Mouse (Mus musculus): ENCODE data around the gene Ier2.
"Not testable (repeated sequence)": the region's sequence is repeated elsewhere in the genome, so short reads cannot be mapped to it uniquely, and the experiment has no call there.

Gene Ier2

DNA sequence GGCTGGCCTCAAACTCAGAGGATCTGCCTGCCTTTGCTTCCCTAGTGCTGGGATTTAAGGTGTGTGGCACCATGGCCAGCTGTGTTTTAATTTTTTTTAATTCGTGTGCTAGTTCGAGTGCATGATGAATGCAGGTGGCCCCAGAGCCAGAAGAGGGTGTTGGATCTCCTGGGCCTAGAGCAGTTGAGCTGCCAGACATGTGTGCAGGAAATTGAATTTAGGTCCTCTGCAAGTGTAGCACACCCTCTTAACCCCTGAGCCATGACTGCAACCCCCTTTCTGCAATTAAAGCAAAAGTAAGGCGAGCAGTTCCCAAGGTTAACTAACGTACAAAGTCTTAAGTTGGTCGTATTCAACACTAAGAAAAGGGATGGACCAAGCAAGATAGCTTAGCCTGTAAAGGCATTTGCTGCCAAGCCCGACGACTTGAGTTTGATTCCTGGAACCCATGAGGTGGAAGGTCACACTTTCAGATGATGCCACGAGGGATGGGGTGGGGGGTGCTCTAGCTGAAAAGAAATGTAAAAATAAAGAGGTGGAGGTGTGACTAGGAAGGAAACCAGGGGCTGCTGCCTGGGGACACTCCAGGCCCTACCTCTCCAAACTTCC lies 24.6 kb downstream of the Ier2 start:
- DNase-seq = no peak

DNA sequence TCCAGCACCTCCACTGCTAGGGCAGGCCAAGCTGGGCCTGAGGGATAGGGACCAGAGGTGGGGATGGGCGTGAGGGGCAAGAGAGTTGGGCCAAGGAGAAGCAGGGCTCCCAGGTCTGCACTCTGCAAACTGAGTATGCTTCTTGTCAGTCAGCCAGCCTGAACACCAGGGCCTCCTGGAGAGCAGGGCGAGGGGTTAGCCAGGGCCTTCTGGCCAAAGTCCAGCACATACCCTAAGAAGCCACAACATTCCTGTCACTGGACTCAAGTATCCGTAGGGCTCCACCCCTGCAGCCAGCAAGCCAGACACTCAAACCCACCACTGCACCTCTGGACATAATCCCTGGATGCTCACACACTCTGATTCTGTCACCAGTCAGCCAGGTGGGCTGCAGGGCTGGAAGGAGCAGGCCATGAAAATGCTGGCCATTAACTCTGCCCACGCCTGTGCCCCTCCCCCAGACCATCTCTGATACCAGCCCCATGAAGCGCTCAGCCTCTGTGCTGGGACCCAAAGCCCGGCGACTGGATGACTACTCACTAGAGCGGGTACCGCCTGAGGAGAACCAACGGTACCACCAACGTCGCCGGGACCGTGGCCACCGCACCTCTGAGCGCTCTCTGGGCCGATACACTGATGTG lies 26.5 kb downstream of the Ier2 start:
- DNase-seq = no peak

DNA sequence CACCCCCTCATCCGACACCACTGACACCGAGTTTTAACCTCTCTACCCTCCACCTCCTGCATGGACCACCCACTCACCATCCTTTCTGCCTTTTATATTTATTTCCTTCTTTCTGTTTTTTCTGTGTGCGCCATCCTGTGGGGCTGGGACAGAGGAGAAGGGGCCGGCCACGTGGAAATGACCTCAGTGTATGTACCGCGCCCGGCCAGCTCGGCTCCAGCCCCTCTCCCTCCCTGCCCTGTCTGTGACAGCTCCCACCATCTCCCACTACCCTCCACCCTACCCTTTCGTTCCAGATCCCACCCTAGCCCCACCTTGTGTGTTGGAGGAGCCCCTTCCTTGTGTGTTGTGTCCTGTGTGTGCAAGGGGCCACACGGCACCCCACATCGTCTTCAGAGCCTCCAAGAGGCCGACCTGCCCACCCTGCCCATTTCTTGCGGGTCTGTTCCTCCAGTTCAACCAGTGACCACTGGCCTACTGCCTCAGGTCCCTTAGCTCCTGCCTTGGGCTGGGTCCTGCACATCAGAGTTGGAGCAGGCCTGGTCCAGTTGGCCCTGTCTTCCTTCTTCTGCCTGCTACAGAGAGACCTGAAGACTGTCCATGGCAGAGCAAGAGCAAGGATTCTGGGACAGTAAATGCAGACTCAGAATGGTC lies 27.1 kb downstream of the Ier2 start:
- DNase-seq = no peak

DNA sequence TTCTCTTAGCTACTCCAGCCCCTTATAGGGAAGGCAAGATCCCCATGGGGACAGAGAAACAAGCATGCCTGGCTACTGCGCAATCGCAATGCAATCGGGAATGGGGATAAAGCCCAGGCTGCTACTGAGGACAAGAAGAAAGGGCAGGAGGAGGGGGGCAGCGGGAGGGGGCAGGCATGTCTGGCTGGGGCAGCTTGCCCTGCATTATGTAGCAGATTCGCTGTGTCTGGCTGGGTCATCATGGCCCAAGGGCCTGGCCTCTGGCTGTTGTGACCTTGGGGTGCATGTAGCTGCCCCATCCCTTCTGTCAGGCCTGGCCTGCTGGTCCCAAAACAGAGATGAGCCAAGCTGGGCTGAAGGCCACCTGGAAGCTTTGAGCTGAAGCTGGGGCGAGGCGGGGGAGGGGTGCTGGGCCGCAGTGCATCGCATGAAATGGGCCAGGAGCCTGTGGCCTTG lies 27.8 kb downstream of the Ier2 start:
- no peak for DNase-seq

DNA sequence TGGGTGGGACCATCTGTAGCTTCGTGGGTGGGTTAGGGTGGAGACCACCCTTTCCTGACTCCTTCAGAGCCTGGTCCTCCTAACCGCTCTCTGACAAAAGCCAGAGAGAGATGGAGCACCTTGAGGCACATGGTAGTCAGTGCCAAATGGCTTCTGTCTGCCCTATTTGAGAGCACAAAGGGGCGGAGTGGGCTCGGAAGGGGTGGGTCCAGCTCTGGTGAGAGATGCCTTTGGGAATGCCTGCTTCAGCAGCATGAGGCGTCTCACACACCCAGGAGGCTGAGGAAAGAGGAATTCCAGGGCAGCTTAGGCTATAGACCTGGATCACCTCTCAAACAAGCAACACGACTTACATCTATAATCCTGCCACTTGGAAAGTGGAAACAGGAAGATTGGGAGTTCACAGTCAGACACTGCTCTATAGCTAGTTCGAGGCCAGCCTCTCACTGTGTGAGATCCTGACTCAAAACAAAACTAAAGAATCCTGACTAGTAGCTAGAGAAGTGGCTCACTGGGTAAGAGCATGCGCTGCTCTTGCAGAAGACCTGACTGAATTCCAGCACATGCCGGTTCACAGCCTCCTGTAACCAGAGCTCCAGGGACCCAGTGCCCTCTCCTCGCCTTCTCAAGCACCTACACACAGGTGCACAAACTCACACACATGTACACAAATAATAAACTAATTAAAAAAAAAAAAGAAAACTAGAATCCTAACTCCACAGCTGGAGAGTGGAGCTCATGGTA lies 28.6 kb downstream of the Ier2 start:
- no peak for DNase-seq

DNA sequence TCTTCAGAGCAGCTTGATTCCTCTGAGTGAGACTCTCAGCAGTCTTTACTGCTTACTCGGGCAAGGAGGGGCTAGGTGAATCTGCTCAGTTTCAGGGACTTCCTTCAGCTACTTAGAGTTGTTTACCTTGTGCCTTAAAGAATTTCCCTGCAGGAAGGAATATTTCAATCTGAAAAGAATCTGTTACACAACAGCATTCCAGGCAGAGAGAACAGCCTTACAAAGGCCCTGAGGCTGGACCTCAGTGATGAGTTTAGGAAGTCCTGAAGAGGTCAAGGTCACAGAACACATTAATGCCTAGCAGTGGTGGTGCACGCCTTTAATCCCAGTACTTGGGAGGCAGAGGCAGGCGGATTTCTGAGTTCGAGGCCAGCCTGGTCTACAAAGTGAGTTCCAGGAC lies 30.8 kb downstream of the Ier2 start:
- DNase-seq = no peak

DNA sequence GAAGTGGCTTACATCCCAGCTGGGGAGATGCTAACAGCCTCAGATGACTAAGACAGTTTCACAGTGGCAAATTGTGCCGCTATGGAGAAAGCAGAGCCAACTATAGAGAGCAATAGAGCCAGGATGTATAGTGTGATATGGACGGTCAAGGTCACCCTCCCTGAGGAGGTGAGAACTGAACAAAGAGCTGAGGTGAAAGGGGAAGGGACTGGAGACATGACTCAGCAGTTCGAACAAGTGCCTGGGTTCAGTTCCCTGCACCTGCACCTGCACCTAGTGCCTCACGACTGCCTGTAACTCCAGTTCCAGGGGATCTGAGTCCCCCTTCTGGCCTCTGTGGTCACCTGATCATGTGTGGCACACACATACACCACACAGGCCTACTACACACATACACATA lies 32.5 kb downstream of the Ier2 start:
- no peak for DNase-seq

DNA sequence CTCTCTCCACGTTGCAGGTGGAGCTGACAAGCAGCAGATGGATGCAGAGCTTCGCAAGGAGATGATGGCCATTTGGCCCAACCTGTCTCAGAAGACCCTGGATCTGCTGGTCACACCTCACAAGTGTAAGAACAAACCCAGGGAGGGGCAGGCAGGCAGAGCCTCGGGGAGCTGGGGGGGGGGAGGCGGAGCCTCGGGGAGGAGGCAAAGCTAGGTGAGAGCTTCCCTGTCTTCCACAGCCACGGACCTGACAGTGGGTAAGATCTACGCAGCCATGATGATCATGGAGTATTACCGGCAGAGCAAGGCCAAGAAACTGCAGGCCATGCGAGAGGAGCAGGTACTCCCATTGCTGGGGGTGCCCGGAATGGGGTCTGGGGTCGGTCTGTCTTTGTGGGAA lies 33.1 kb downstream of the Ier2 start:
- no peak for DNase-seq

DNA sequence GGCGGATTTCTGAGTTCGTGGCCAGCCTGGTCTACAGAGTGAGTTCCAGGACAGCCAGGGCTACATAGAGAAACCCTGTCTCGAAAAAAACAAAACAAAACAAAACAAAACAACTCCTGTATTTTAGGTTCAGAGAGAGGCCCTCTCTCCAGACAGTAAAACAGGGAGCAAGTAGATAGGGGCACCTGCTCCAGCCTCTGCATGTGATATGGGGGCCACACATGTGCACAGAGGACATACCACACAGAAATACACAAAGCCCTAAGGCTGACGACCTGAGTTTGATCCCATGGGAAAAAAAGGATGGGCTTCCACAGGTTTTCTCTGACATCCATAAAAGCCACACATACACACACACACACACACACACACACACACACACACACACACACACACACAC lies 39.2 kb downstream of the Ier2 start:
- DNase-seq = not testable (repeated sequence)

DNA sequence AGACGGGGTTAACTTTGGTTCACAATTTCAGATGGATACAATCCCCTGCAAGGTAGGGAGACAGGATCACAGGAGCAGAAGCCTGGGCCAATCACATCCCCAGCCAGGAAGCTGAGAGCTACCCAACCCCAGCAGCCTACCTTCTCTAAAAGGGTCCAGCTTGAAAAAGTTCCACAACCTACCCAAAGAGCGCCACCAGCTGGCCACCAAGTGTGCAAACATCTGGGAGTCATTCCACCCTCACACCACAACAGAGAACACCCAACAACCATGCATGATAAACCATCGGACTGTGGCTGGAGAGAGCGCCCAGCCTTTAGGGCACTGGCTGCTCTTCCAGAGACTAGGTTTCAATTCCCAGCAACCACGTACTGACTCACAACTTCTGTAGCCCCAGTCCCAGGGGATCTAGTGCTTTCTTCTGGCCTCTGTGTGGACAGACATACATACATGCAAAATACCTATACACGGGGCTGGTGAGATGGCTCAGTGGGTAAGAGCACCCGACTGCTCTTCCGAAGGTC lies 41.5 kb downstream of the Ier2 start:
- no peak for DNase-seq

DNA sequence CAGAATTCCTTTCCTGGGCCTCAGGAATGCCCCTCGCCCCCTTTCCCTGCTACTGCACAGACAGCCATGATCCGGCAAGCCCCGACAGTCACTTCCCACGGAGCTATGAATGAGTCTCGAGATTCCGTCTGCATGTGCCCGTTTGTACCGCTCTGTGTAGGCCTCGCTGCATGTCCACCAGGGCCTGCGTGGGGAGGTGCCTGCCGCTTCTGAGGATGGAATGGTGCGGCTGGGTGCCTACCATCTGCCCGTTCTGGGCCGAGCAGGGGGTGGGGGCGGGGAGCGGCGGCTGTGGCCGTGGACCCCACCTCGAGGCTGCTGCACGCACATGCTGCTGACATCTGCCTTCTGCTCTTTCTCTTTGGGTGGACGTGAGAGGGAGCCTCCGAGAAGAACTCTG lies 45.6 kb downstream of the Ier2 start:
- DNase-seq = no peak

DNA sequence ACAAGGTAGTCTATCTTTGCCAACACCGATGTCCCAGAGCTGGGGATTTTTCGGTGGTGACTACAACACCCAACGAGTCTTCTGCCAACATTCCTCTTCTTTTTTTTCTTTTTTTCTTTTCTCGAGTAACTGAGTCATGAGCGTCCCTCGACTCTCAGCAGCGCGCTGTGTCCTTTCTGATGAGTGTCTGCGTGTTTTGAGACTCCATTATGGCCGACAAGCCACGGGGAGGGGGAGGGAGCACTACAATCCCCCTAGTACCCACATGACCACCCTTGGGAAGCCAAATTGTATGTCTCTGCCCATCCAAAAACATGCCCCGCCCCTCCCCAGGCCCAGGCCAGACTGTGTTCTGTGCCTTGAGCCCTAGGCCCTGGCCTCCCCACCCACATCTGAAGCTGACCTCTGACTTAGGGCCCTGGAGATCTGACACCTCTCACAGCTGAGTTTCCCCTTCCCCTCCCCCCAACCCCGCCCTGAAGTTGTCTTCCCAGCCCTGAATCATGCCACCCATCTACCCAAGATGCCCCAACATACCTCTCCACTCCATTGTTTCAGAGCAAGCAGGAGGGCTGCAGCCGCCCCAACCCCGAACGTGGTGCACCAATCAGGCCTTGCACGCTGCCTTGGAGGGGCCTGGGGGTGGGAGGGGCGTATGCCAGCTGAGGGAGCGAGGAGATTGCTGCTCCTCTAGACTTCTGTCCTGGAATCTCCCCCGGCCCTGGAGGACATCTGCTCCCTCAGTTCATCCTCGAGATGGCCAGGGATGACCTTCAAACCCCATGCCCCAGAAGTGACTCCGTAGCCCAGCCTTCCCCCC lies 46.8 kb downstream of the Ier2 start:
- no peak for DNase-seq

DNA sequence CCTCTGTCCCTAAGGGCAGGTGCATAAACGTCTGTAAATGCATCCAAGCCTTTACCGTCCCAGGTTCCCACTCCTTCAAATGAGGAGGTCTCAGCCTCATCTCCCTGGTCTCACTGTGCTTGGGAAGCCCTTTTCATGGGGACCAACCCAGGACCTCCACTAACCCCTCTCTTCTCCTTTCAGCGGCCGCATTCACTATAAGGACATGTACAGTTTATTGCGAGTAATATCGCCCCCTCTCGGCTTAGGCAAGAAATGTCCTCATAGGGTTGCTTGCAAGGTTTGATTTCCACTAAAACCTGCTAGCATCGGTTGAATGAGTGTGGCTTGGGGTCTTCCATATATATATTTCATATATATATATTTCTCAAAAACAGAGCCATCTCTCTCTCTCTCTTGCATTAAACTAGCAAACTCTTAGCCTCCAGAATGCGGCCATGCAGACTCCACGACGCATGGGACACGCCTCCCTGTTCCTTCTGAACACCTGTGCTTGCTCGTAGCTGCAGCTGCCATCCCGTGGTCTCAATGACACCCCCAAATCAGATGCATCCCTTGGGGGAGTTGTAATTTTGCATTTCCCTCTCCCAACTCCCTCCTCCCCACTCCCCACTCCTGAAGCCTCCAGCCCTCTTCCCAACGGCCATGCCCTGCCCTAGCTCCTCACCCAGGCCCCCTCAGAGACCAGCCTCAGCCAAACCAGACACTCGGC lies 48.0 kb downstream of the Ier2 start:
- DNase-seq = no peak

Measured in spleen, adult 18-20 months (tissue).